Mouse (Mus musculus) adrenal gland, postnatal 10 days (tissue): Measurements from ENCODE around the gene Rragc. TPM values are rescaled to one million over a fixed set of nuclear protein-coding genes. Genes with fewer than 3 reads are reported as not detected.
"Not testable (repeated sequence)": the region's sequence is repeated elsewhere in the genome, so short reads cannot be mapped to it uniquely, and the experiment has no call there.

ENCODE experiments used
- DNase-seq: peaks from one replicate; pipeline ENCODE4 v3.0.0; 2021; ENCODE audit warnings: mixed read lengths
- long read RNA-seq, 2 experiments: library from polyadenylated mRNA; stranded (forward); transcript quantifications; one replicate each; pipeline ENCODE4 v2.0.0; 2021
- total RNA-seq, 2 experiments: library from RNA; stranded (reverse); gene quantifications; 2 replicates each; pipeline ENCODE4 v1.2.3; 2021

Rragc gene
- 10 to 100 TPM; 75.9 to 79.0 TPM for total RNA-seq
- long read RNA-seq, experiment 1, transcript Rragc-205 (7 exons, 2,950 nt) = minor isoform, 5 of 388 reads
- long read RNA-seq, experiment 1, transcript Rragc-201 (7 exons, 2,593 nt) = major isoform, 321 of 388 reads
- long read RNA-seq, experiment 1, partial matches to known transcripts = 3 of 388 reads
- long read RNA-seq, experiment 1, other reads (novel, unspliced or antisense) = 59 of 388 reads
- long read RNA-seq, experiment 2, transcript Rragc-201 (7 exons, 2,593 nt) = major isoform, 153 of 166 reads
- long read RNA-seq, experiment 2, partial matches to known transcripts = 0 of 166 reads
- long read RNA-seq, experiment 2, other reads (novel, unspliced or antisense) = 10 of 166 reads

- DNase-seq = peak; percentile 100
Measured at GRCm38 (mm10) chr4:123916748-123917547, at the start of gene Rragc. Gene Rragc (plus strand): TSS chr4:123917446.

DNA sequence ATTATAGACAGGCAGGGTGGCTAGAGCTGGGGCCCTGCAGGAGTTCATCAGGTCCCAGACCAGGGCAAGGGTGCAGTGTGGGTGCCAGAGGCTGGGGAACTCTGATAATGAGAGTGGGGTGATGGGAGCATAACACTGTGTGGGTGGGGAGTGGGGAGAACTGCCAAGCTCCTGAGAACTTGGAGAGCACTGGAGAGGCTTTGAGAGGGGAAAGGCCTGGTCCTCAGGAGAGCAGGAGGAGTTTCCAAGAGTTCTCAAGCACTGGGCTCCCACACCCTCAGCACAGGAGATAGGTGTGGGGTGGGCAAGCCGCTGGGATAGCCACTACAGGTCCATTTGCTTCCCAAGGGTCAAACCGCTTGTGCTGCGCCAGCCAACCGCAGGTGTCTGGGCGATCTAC is 23.5 kb upstream of the Rragc start:
- no peak for DNase-seq

GRCm38 (mm10) chr4:123894295-123894694 is 23.0 kb upstream of the Rragc start:
- no peak for DNase-seq

DNA sequence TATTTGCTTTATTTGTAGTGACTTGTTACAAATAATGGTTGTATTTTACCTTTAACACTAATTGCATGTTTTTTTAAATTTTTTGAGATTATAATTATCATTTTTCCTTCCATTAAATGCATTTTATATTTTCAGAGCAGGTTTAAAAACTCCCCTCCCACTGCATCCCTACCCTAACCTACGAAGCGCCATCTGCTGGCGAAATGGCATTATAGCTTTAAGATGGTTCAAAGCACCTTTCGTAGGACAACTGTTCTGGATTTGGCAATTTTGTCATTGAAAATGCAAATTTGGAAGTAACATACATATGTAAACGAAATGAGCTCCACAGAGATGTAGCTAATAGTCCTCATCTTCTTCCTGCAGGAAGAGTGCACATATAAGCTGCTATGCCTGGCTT is 18.6 kb upstream of the Rragc start:
- DNase-seq = peak; percentile 69

DNA sequence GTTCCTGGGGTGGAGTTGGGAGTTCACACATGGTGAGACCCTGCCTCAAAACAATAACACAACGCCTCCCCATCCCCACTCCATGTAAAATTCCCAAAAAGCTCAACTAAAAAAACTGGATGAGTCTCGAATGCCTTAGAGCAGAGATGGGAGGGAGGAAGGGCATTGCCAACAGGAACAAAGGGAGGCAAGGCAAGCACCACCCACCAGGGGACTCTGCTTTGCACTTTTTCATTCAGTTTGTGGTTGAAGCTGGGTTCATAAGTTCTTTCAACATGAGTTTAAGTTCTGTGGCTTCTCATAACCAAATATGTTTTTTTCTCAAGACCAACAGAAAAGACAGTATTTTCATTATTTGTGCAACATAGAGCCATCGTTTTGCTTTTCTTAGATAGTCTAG is 13.8 kb upstream of the Rragc start:
- no peak for DNase-seq

GRCm38 (mm10) chr4:123904333-123905125 is 12.7 kb upstream of the Rragc start, which contains the start of gene Mycbp:
Gene Mycbp (plus strand): TSS chr4:123904832.
- DNase-seq = peak; percentile 100

- peak; percentile 54 for DNase-seq
Measured at GRCm38 (mm10) chr4:123905126-123905668, 12.0 kb upstream of the Rragc start.

DNA sequence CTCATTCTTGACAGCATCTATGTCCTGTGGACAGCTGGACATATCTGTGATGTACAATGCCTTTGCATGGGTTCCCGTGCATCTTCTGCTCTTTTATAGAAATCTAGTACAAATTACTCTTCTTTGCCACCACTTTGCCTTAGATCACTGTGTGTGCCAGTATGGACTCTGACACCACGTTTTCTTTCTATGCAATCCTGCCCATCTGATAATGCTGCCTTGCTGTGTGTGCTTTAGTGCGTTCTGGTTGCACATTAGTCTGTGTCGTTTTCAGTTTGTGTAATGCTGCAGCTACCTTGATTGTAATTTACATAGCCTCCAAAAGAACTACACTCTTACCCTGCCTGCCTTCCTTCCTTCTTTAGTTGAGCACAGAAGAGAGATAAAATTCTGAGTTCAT is 5.7 kb upstream of the Rragc start:
- DNase-seq = no peak

DNA sequence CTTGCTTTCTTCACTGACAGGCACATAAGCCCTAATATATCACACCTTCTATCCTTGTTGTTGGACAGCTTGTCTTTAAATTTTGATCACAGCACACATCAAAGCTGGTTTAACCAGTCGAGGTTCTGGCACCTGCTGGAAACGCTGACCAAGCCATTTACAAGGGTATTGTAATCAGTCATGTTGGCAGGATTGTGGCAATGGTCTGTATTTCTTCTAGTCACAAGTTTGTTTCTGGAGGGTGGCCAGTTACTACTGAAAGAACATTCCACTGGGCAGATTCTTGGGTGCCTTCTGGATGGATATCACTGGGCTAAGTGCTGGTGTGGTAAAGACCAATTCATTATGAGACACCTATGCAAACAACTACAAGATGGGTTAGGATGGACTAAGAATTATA is 4.8 kb upstream of the Rragc start:
- DNase-seq = peak; percentile 39

DNA sequence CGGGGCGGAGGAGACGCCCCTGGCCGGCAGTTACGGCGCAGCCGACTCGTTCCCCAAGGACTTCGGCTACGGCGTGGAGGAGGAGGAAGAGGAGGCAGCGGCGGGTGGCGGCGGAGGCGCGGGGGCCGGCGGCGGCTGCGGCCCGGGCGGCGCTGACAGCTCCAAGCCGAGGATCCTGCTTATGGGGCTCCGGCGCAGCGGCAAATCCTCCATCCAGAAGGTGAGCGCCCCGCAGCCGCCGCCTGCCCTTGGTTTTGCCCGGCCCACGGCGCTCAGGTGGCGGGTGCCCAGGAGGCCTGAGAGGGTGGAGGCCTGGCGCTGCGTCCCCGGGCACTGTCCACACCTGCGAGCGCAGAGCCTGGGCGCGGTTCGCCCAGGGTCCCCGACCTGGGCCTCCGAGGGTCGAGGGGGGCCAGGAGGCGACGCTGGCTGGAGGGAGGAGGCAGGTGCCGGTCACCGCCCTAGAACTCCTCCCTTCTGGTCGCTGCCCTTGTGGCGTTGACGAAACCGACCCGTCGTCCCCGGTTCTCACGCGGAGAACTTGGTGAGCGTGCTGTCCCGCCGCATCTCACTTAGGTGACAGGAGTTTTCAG is 398 bp downstream of the Rragc start, which contains the start of gene 4930535I16Rik:
Gene 4930535I16Rik (minus strand): TSS at position 475 of the 593 bp plus-strand sequence.
- peak; percentile 66 for DNase-seq

- DNase-seq = no peak
Measured at GRCm38 (mm10) chr4:123918851-123919250, 1.6 kb downstream of the Rragc start.

- peak; percentile 36 for DNase-seq
Measured at GRCm38 (mm10) chr4:123921055-123921565, 3.9 kb downstream of the Rragc start.

GRCm38 (mm10) chr4:123927961-123928360 is 10.7 kb downstream of the Rragc start:
- no peak for DNase-seq

DNA sequence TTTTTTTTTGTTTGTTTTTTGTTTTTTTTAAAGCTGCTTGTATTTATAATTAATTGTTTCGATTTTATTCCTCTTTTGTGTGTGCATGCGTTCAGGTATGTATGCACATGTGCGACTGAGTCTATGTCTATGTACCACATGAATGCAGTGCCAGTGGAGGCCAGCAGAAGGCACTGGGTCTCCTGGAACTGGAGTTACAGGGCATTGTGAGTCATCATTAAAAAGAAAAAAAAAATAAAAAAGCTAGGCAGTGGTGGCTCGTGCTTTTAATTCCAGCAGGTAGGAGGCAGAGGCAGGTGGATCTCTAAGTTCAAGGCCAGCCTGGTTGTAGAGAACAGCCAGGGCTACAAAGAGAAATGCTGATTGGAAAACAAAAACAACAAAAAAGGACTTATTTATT is 12.7 kb downstream of the Rragc start:
- no peak for DNase-seq

DNA sequence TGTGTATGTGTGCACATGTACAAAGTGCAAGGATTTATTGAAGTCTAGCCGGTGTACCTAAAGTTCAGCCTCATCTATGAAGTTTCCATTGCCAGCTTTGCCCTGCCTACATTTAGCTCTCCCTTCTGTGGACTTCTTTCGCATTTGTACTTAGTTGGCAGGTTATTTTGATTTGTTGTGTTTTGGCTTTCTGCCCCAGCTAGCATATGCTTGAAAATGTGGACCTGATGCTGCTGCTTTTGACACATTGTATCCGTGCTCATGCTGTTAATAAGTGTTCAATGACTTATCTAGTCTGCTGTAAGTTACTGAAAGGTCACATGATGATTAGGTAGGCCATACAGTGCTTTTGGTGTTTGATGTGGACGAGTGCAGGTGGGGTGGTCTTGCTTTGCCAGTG is 17.1 kb downstream of the Rragc start:
- no peak for DNase-seq

DNA sequence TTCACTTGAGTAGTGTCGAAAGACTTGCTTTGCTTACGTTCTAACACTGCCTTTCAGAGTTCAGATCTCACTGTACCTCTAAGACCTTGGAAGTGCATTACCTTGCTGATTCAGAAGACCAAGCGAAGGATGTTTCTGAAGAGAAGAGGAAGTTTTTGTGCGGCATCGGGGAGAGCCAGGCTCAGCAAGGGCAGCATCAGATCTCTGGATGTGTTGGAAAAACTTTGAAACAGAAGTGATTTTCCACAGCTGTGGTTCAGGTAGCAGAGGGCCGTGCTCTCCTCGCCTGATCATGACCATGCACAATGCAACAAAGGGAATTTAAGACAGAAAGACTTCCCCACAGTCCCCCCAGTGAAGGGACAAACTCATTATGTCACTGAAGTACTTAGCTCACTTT is 18.8 kb downstream of the Rragc start:
- DNase-seq = no peak

DNA sequence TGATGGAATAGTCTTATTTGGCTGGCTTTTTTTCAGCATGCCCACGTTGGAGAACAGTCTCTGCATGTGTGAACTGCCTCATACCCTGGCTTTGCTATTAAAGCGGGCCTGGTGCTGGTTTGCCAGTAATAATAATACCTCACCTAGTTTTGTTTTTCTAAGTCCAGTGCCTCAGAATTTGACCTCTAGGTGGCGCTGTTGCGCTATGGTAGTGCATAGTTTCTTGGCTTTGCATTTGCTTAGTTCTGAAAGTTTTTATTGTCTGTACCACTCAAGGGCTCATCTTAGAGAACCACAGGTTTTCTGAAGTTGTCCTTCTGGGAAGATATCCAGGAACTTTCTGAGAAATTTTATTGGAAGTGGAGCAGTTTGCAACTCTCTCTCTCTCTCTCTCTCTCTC is 22.6 kb downstream of the Rragc start:
- peak; percentile 84 for DNase-seq

DNA sequence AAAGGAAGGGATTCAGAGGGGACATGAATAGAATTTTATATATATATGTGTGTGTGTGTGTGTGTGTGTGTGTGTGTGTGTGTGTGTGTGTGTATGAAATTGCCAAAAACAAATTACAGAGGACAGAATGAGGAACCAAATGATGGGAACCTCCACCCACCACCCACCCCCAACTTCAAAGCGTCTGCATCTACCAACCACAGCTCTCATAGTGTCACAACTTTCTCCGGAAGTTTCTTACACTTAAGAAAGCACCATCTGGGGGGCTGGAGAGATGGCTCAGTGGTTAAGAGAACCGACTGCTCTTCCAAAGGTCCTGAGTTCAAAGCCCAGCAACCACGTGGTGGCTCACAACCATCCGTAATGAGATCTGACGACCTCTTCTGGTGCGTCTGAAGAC is 23.6 kb downstream of the Rragc start:
- not testable (repeated sequence) for DNase-seq

GRCm38 (mm10) chr4:123946701-123947100 is 29.5 kb downstream of the Rragc start:
- DNase-seq = no peak

- peak; percentile 59 for DNase-seq
Measured at GRCm38 (mm10) chr4:123947149-123947548, 29.9 kb downstream of the Rragc start.

DNA sequence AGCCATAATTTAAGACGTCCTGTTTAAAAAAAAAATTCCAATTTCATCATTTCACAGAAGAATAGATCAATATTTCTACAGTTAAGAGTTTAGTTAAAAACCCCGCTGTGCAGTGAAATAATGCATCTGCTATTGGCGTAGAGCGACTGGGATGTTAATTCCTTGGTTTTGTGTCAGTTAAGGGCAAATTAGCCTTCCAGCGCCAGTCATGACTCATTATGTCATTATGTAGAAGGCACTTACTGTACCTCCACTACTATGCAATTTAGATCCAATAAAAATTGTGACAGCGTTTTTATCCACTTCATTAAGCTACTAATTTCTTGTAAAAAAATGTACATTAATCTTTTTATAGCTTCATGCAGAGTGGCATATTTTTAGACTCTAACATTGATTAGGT is 31.7 kb downstream of the Rragc start:
- no peak for DNase-seq

DNA sequence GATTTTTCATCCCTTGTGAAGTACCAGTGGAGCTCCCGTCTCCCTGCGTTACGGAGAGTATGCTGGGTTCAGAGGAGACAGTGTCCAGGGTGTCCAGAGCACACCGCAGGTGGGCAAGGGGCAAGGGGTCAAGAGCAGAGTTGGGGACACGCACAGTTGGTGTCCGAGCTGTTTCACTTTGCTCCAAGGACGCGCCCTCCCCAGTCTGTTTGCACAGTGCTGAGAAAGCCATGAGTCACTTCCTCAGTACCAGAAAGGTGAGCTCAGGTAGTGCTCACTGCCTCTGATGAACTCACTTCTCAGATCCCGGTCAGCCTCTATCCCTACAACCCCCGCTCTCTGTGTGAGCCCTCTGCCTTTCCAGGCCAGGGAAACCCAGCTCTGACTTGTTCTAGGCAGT is 32.4 kb downstream of the Rragc start:
- no peak for DNase-seq
